ENCODE assay signal across 15 mouse cellular contexts in the genomic region with DNA sequence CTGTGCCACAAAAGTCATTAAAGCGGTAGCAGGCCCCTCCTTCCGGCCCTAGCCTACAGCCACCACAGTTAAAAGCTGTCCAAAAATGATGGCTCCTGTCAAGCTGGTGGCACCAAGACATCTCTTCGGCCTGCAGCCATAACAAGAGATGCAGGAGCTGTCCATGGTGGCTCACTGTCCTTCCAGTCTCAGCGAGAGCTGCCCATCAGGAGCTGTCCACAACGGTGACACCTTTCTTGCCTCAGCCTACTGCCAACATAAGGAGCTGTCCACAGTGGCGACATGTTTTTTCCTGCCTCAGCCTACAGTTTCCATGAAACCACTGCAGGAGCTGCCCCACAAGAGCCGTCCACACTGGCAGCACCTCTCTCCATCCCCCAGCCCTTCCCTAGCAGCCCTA.
DNase-seq lines count a peak whose midpoint lies in the region; ATAC-seq lines count a peak whose summit lies in the region.
"Had no signal": no experiment of that assay in that cellular context is flagged by ENCODE, and none has a peak within 500 bp of the region (broad histone marks: within the 10 kb centered on the region; RNA-seq: fewer than 3 reads in every experiment).

No protein-coding gene starts in this region.

- H3K27me3 ChIP-seq in heart, embryonic 12.5 days (replicated peaks) = no peaks in the 10 kb centered on the region
- H3K27me3 ChIP-seq in neural tube, embryonic 11.5 days (ENCODE audit: control insufficient read depth, insufficient read depth, low read length) = no peaks in the 10 kb centered on the region
- H3K27me3 ChIP-seq: embryonic facial prominence, embryonic 13.5 days; forebrain, embryonic 15.5 days; midbrain, embryonic 15.5 days had no signal

- no peak for ATAC-seq in heart, embryonic 12.5 days (ENCODE audit: insufficient number of reproducible peaks, low FRiP score)
- ATAC-seq in neural tube, embryonic 11.5 days (ENCODE audit: insufficient read depth, low FRiP score, low TSS enrichment) = no peak
- 0 out of 2 replicates have a peak, but pooled peaks have one; percentile 37 for ATAC-seq in granulocyte monocyte progenitor cell, adult 5-6 weeks (replicated peaks; ENCODE audit: poor library complexity, severe bottlenecking)
- ATAC-seq: activated CD4-positive, CD25-positive, alpha-beta regulatory T cell, adult 4 months; forebrain, embryonic 15.5 days; midbrain, embryonic 15.5 days had no signal

- no peaks in the 10 kb centered on the region for H3K36me3 ChIP-seq in heart, embryonic 12.5 days
- no peaks in the 10 kb centered on the region for H3K36me3 ChIP-seq in neural tube, embryonic 11.5 days (ENCODE audit: control insufficient read depth, insufficient read depth, low read length)
- H3K36me3 ChIP-seq: forebrain, embryonic 15.5 days; midbrain, embryonic 15.5 days had no signal

- no peak overlapping the region for H3K4me3 ChIP-seq in heart, embryonic 12.5 days
- no peak overlapping the region for H3K4me3 ChIP-seq in neural tube, embryonic 11.5 days (ENCODE audit: low read depth, low read length)
- H3K4me3 ChIP-seq: embryonic facial prominence, embryonic 13.5 days; forebrain, embryonic 15.5 days; midbrain, embryonic 15.5 days had no signal

- peak; percentile 66 for DNase-seq in heart, adult 11 months
- peak; percentile 19 for DNase-seq in neural tube, embryonic 11.5 days (ENCODE audit: low spot score)
- no peak for DNase-seq in neural tube, embryonic 10.5 days (ENCODE audit: extremely low spot score, low spot score)
- no peak for DNase-seq in spleen, postnatal 4 days (ENCODE audit: low spot score in 2 of 2)
- DNase-seq in gastrocnemius, adult 18-20 months (ENCODE audit: low spot score) = no peak
- no peak for DNase-seq in layer of hippocampus, postnatal 36 days
- DNase-seq: heart, adult 18-20 months; right cerebral cortex, postnatal 4 days had no signal

- H3K4me1 ChIP-seq in heart, embryonic 12.5 days (replicated peaks) = no peaks in the 10 kb centered on the region
- no peaks in the 10 kb centered on the region for H3K4me1 ChIP-seq in neural tube, embryonic 11.5 days (ENCODE audit: control insufficient read depth, insufficient read depth, low read length)
- H3K4me1 ChIP-seq: embryonic facial prominence, embryonic 13.5 days; forebrain, embryonic 15.5 days; midbrain, embryonic 15.5 days had no signal

- WGBS in heart, embryonic 12.5 days = 75% methylated on average over 7 of the region's 7 CpGs
- 90% methylated on average over 7 of the region's 7 CpGs for whole genome bisulfite sequencing in neural tube, embryonic 11.5 days

- peaks cover 14% of the 10 kb centered on the region for H3K9me3 ChIP-seq in heart, embryonic 12.5 days (replicated peaks)
- no peaks in the 10 kb centered on the region for H3K9me3 ChIP-seq in neural tube, embryonic 11.5 days (ENCODE audit: control insufficient read depth, low read length)
- H3K9me3 ChIP-seq: forebrain, embryonic 15.5 days had no signal

- no peak overlapping the region for H3K4me2 ChIP-seq in heart, embryonic 12.5 days
- H3K4me2 ChIP-seq in neural tube, embryonic 11.5 days (ENCODE audit: low read depth) = no peak overlapping the region
- H3K4me2 ChIP-seq: embryonic facial prominence, embryonic 13.5 days; forebrain, embryonic 15.5 days; hindbrain, embryonic 14.5 days; midbrain, embryonic 15.5 days had no signal

- H3K9ac ChIP-seq in heart, embryonic 12.5 days = no peak overlapping the region
- H3K9ac ChIP-seq in neural tube, embryonic 11.5 days (ENCODE audit: low read length) = no peak overlapping the region
- H3K9ac ChIP-seq: embryonic facial prominence, embryonic 13.5 days; forebrain, embryonic 15.5 days; hindbrain, embryonic 14.5 days; midbrain, embryonic 15.5 days had no signal

- H3K27ac ChIP-seq in heart, embryonic 12.5 days (ENCODE audit: poor library complexity, severe bottlenecking) = no peak overlapping the region
- no peak overlapping the region for H3K27ac ChIP-seq in neural tube, embryonic 11.5 days (ENCODE audit: low read depth, low read length)
- H3K27ac ChIP-seq: embryonic facial prominence, embryonic 13.5 days; forebrain, embryonic 15.5 days; hindbrain, embryonic 14.5 days; midbrain, embryonic 15.5 days had no signal

Comparison
In these comparisons a context has a peak if more than half of its experiments do, and no peak if none do; other contexts are left out.
1. DNase-seq: peak in heart, adult 11 months (single experiment) and neural tube, embryonic 11.5 days (single experiment); none in neural tube, embryonic 10.5 days (single experiment), spleen, postnatal 4 days (0 of 2), gastrocnemius, adult 18-20 months (single experiment) and layer of hippocampus, postnatal 36 days (0 of 2).